Mouse (Mus musculus) kidney, embryonic 14.5 days (tissue): ENCODE data around the gene Nsd2. TPM values are rescaled to one million over a fixed set of nuclear protein-coding genes. Genes with fewer than 3 reads are reported as not detected.
"Not testable (repeated sequence)": the region's sequence is repeated elsewhere in the genome, so short reads cannot be mapped to it uniquely, and the experiment has no call there.

Experiments used
- ATAC-seq: fragments of 200-750 bp; cut with Nextera tagmentation; 2 replicates; pipeline ENCODE4 v1.8.0; 2017; ENCODE audit warnings: moderate number of reproducible peaks, mild to moderate bottlenecking, moderate TSS enrichment, moderate library complexity; ENCODE audit not compliant: low FRiP score, low TSS enrichment
- H3K27ac ChIP-seq: fragments of 300-500 bp; sonication (generic); 2 replicates; pipeline ENCODE4 v1.5.1; 2014; ENCODE audit warnings: low read depth, mild to moderate bottlenecking, low read length, moderate library complexity, mixed read lengths
- H3K27me3 ChIP-seq: fragments of 300-500 bp; sonication (generic); 2 replicates; pipeline ENCODE4 v1.6.1; 2014; ENCODE audit warnings: mild to moderate bottlenecking, low read length; ENCODE audit not compliant: control insufficient read depth, insufficient read depth
- H3K36me3 ChIP-seq: fragments of 300-500 bp; sonication (generic); 2 replicates; pipeline ENCODE4 v1.6.1; 2014; ENCODE audit warnings: low read length, mixed read lengths; ENCODE audit not compliant: control insufficient read depth, insufficient read depth
- H3K4me1 ChIP-seq: fragments of 300-500 bp; sonication (generic); 2 replicates; pipeline ENCODE4 v1.6.1; 2014; ENCODE audit warnings: low read length, mixed read lengths; ENCODE audit not compliant: control insufficient read depth, insufficient read depth
- H3K4me2 ChIP-seq: fragments of 300-500 bp; sonication (generic); replicated peaks from 2 replicates; pipeline ENCODE4 v1.6.1; 2014; ENCODE audit warnings: low read depth, mild to moderate bottlenecking, low read length
- H3K4me3 ChIP-seq: fragments of 300-500 bp; sonication (generic); 2 replicates; pipeline ENCODE4 v1.5.1; 2014; ENCODE audit warnings: mild to moderate bottlenecking, low read length
- H3K9ac ChIP-seq: fragments of 300-500 bp; sonication (generic); 2 replicates; pipeline ENCODE4 v1.6.1; 2014; ENCODE audit warnings: low read depth, mild to moderate bottlenecking, low read length, moderate library complexity
- H3K9me3 ChIP-seq: fragments of 300-500 bp; sonication (generic); 2 replicates; pipeline ENCODE4 v1.6.1; 2016; ENCODE audit warnings: low read length; ENCODE audit not compliant: control insufficient read depth
- WGBS: fragments of 180-500 bp; shearing (Covaris S2); extraction: QIAGEN DNeasy Blood & Tissue Kit; methylation state at CpG from one replicate; pipeline ENCODE4 v1.1.7; 2014; 5-methylcytosine and 5-hydroxymethylcytosine counted together
- polyA plus RNA-seq: library from polyadenylated mRNA; unstranded; fragments of >200 nt; fragmentation: Nextera tagmentation; extraction: Ambion mirVana; gene quantifications from 2 replicates; pipeline ENCODE4 v1.2.1, GENCODE M21; 2014

Nsd2 gene
- polyA plus RNA-seq, 1 experiment from 2014 or later = 68.7 TPM

DNA sequence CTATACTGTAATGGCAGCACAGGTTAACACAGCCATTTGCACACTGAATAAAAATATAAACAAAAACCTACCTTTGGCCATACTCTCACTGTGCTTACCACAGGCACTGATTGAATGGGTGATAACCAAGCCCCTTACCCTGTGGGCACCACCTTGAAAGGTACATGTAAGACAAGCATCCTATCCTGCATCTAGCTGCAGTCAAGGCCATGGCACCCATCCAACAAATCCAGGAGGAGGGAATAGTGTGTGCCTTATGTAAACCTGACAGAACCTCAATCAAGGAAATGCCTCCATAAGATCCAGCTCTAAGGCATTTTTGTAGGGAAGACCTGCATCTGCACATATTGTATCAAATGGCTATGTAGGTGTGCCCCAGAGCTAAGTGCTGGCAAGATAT is 105.6 kb downstream of the Nsd2 start:
- Histone ChIP-seq H3K4me3 (no peak overlapping the region), H3K27me3 (no peaks in the 10 kb centered on the region), H3K9me3 (no peaks in the 10 kb centered on the region; the same call in 1 of the 2 replicates), H3K4me1 (no peaks in the 10 kb centered on the region), H3K9ac (no peak overlapping the region), H3K4me2 (no peak overlapping the region), H3K27ac (no peak overlapping the region), H3K36me3 (peaks cover 33% of the 10 kb centered on the region)
- no peak for ATAC-seq

- Histone ChIP-seq H3K9me3 (no peaks in the 10 kb centered on the region; the same call in 1 of the 2 replicates), H3K4me3 (no peak overlapping the region), H3K27ac (no peak overlapping the region), H3K4me2 (no peak overlapping the region), H3K4me1 (peaks cover 11% of the 10 kb centered on the region; the same call in 1 of the 2 replicates), H3K9ac (no peak overlapping the region), H3K27me3 (no peaks in the 10 kb centered on the region), H3K36me3 (peaks cover 27% of the 10 kb centered on the region)
- ATAC-seq = no peak
- WGBS = 91% methylated on average over 2 of the region's 2 CpGs
These were observed 111.9 kb downstream of the Nsd2 start for GRCm38 (mm10) chr5:33932413-33932812.

GRCm38 (mm10) chr5:33934081-33934480 is 113.6 kb downstream of the Nsd2 start:
- ATAC-seq = no peak
- Histone ChIP-seq H3K27me3 (no peaks in the 10 kb centered on the region), H3K9ac (0 out of 2 replicates have a peak overlapping the region, but pooled peaks have one; percentile 7), H3K4me2 (peak overlapping the region; percentile 55; the same call in 1 of the 2 replicates), H3K4me3 (no peak overlapping the region; the same call in 1 of the 2 replicates), H3K36me3 (peaks cover 18% of the 10 kb centered on the region), H3K4me1 (peaks cover 11% of the 10 kb centered on the region; the same call in 1 of the 2 replicates), H3K27ac (no peak overlapping the region), H3K9me3 (peaks cover under 1% of the 10 kb centered on the region; the same call in 1 of the 2 replicates)
- 92% methylated on average over 2 of the region's 2 CpGs for WGBS

DNA sequence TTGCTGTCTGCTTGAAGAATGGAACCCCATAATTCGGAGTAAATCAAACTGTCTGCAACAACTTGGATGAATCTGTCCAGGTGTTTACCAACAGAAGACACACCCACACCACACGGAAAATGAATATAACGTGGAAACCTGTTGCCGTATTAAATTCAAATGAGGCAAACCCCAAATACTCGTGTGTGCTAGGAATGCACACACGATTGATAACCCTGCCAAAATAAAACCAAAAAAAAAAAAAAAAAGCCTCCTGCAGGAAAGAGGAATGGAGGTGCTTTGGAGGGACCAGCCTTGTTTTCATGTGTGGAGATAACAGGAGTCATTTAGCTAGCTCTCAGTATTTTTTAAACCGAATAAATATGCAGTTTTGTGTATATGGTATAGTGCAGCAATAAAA is 114.4 kb downstream of the Nsd2 start:
- Histone ChIP-seq H3K4me3 (peak overlapping the region; percentile 84), H3K27me3 (no peaks in the 10 kb centered on the region), H3K4me2 (peak overlapping the region; percentile 55), H3K9me3 (peaks cover 5% of the 10 kb centered on the region), H3K4me1 (peaks cover 11% of the 10 kb centered on the region; the same call in 1 of the 2 replicates), H3K9ac (no peak overlapping the region; the same call in 1 of the 2 replicates), H3K27ac (no peak overlapping the region), H3K36me3 (peaks cover 10% of the 10 kb centered on the region)
- WGBS = 70% methylated on average over 7 of the region's 7 CpGs
- ATAC-seq = no peak

- peak overlapping the region; percentile 84 for H3K4me3 ChIP-seq
- peak; percentile 68; the same call in 1 of the 2 replicates for ATAC-seq
- peak overlapping the region; percentile 84 for H3K27ac ChIP-seq
- H3K4me1 ChIP-seq = peaks cover 11% of the 10 kb centered on the region; the same call in 1 of the 2 replicates
- peak overlapping the region; percentile 55 for H3K4me2 ChIP-seq
- H3K36me3 ChIP-seq = peaks cover 5% of the 10 kb centered on the region; the same call in 1 of the 2 replicates
- peaks cover 11% of the 10 kb centered on the region for H3K9me3 ChIP-seq
- WGBS = under 1% methylated on average over 39 of the region's 39 CpGs
- H3K9ac ChIP-seq = peak overlapping the region; percentile 92
- H3K27me3 ChIP-seq = no peaks in the 10 kb centered on the region
These were observed 115.2 kb downstream of the Nsd2 start for GRCm38 (mm10) chr5:33935700-33936111.

GRCm38 (mm10) chr5:33936120-33936707 is 115.7 kb downstream of the Nsd2 start, which contains the start of gene Nelfa:
Nelfa (minus strand) TSS chr5:33936413.
- Histone ChIP-seq H3K27me3 (no peaks in the 10 kb centered on the region), H3K36me3 (peaks cover 3% of the 10 kb centered on the region; the same call in 1 of the 2 replicates), H3K9me3 (peaks cover 15% of the 10 kb centered on the region), H3K4me1 (peaks cover 11% of the 10 kb centered on the region; the same call in 1 of the 2 replicates), H3K27ac (peak within 1 kb of the TSS; percentile 84), H3K9ac (peak within 1 kb of the TSS; percentile 92), H3K4me3 (peak within 1 kb of the TSS; percentile 84), H3K4me2 (peak within 1 kb of the TSS; percentile 55)
- ATAC-seq = peak; percentile 98
- WGBS = under 1% methylated on average over 61 of the region's 61 CpGs

DNA sequence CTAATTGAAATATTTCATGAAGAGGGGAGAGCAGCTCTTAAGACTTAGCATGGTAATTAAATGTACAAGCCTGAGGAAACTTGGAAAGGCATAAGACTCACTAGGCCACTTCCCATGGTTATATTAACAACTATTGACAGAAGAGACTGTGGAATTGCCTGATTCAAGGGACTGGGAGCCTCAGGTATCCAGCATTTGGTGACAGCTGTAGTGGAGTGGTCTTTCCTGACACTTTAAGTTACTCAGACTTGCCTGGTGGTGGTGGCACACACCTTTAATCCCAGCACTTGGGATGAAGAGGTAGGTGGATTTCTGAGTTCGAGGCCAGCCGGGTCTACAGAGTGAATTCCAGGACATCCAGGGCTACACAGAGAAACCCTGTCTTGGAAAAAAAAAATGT is 116.7 kb downstream of the Nsd2 start:
- Histone ChIP-seq H3K27ac (no peak overlapping the region), H3K9me3 (peaks cover 20% of the 10 kb centered on the region), H3K9ac (no peak overlapping the region), H3K4me1 (peaks cover 11% of the 10 kb centered on the region; the same call in 1 of the 2 replicates), H3K4me3 (no peak overlapping the region), H3K36me3 (no peaks in the 10 kb centered on the region; the same call in 1 of the 2 replicates), H3K27me3 (no peaks in the 10 kb centered on the region), H3K4me2 (peak overlapping the region; percentile 52)
- 98% methylated on average over 2 of the region's 2 CpGs for WGBS
- ATAC-seq = no peak

DNA sequence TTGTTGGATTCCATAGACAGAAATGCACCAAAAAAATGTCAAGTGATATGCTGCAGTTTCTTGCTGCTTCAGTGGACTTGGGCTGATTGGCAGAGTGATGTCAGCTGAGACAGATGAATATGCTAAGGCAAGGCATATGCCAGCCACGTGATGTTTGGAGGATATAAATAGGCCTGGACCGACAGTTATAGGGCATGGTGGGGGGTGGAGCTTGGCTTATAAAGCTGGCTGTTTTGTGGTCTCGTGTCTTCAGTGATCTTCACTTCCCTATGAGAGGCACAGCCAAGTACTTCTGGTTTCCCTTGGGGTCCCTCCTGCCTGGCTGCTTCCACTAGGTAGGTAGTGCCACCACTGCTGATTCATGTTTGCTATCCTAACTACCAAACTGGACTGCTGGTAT is 117.9 kb downstream of the Nsd2 start:
- no peaks in the 10 kb centered on the region for H3K27me3 ChIP-seq
- H3K4me2 ChIP-seq = no peak overlapping the region
- no peak overlapping the region for H3K27ac ChIP-seq
- H3K36me3 ChIP-seq = no peaks in the 10 kb centered on the region; the same call in 1 of the 2 replicates
- 93% methylated on average over 3 of the region's 3 CpGs for whole genome bisulfite sequencing
- no peak for ATAC-seq
- peaks cover 11% of the 10 kb centered on the region; the same call in 1 of the 2 replicates for H3K4me1 ChIP-seq
- peaks cover 21% of the 10 kb centered on the region for H3K9me3 ChIP-seq
- no peak overlapping the region for H3K9ac ChIP-seq
- H3K4me3 ChIP-seq = no peak overlapping the region

DNA sequence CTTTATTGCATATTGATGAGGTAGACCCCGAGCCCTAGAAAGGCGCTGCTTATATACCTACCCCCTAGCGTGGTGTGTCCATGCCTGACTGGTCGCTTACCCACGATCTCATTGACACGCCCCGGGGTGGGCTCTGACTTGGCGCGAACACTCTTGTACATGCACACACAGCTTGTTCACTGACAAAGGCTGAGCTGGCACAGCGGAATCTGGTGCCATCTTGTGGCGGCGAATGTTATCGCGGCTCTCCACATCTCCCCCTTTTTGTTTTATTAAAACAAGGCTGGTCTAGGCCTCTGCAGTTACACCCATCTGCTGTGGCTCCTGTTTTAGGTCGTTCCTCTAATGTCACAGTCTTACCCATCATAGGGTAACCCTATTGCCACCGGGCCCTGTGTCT is 126.5 kb downstream of the Nsd2 start:
- H3K4me2 ChIP-seq, H3K9ac ChIP-seq, H3K4me1 ChIP-seq, H3K27ac ChIP-seq, H3K36me3 ChIP-seq, ATAC-seq, H3K4me3 ChIP-seq, H3K27me3 ChIP-seq: not testable (repeated sequence)
- H3K9me3 ChIP-seq = peaks cover 20% of the 10 kb centered on the region
- 88% methylated on average over 16 of the region's 16 CpGs for WGBS
